Mouse (Mus musculus): ENCODE results near the gene Fdx1. TPM values are rescaled to one million over a fixed set of nuclear protein-coding genes. Genes with fewer than 3 reads are reported as not detected.

Gene Fdx1
- polyA plus RNA-seq, 2 experiments = 39.5 to 77.6 TPM

GRCm38 (mm10) chr9:51926629-51927028 lies 36.7 kb downstream of the Fdx1 start:
- Histone ChIP-seq H3K9ac (ENCODE audit: low read depth, low read length, severe bottlenecking) (no peak overlapping the region), H3K4me1 (ENCODE audit: control insufficient read depth, insufficient read depth, low read length) (peaks cover 26% of the 10 kb centered on the region), H3K4me2 (replicated peaks; ENCODE audit: low read depth, low read length, severe bottlenecking) (no peak overlapping the region), H3K9me3 (ENCODE audit: control insufficient read depth, low read length) (no peaks in the 10 kb centered on the region), H3K27me3 (ENCODE audit: control insufficient read depth, insufficient read depth, low read length) (no peaks in the 10 kb centered on the region), H3K36me3 (ENCODE audit: control insufficient read depth, insufficient read depth, low read length) (no peaks in the 10 kb centered on the region), H3K4me3 (replicated peaks; ENCODE audit: low read length) (no peak overlapping the region), H3K27ac (replicated peaks; ENCODE audit: low read depth, low read length) (no peak overlapping the region)
- 82% methylated on average over 8 of the region's 8 CpGs for WGBS
- ATAC-seq (ENCODE audit: low FRiP score, low read depth) = no peak
- DNase-seq (ENCODE audit: low spot score) = no peak
- no peak for TF ChIP-seq POLR2A (IDR thresholded peaks at IDR 0.05; ENCODE audit: borderline replicate concordance, extremely low read depth, insufficient read depth, insufficient read length)

DNA sequence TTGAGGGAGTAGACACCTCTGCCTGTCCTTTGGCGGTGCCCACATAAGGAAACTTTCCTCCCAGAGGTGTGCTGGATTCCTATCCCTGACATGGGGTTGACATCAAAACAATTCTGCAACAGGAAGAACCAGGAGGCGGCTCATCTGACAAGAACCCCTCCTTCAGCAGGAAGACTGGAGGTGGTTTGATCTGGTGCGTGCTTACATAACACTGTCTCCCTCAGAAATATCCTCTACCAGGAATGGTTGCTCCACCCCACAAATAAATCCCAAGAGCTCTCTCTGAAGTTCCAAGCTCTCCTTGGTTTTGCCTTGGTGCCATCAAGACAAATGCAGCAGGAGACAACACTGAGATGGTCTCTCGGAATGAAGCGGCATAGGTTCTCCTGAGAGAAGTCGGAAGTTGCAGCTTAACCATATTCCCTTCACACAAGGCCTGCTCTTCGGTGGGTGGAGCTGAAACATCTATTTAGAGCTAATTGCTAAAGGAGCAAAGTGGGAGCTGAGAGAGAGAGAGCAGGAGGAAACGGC lies 38.7 kb downstream of the Fdx1 start:
- TF ChIP-seq POLR2A (IDR thresholded peaks at IDR 0.05; ENCODE audit: borderline replicate concordance, extremely low read depth, insufficient read depth, insufficient read length) = no peak
- H3K4me3 ChIP-seq (replicated peaks; ENCODE audit: low read length) = no peak overlapping the region
- H3K4me2 ChIP-seq (replicated peaks; ENCODE audit: low read depth, low read length, severe bottlenecking) = no peak overlapping the region
- WGBS = 76% methylated on average over 8 of the region's 8 CpGs
- ATAC-seq (ENCODE audit: low FRiP score, low read depth) (no peak), DNase-seq (ENCODE audit: low spot score) (no peak)
- H3K36me3 ChIP-seq (ENCODE audit: control insufficient read depth, insufficient read depth, low read length) = no peaks in the 10 kb centered on the region
- H3K27me3 ChIP-seq (ENCODE audit: control insufficient read depth, insufficient read depth, low read length) = no peaks in the 10 kb centered on the region
- no peak overlapping the region for H3K27ac ChIP-seq (replicated peaks; ENCODE audit: low read depth, low read length)
- no peak overlapping the region for H3K9ac ChIP-seq (ENCODE audit: low read depth, low read length, severe bottlenecking)
- no peaks in the 10 kb centered on the region for H3K9me3 ChIP-seq (ENCODE audit: control insufficient read depth, low read length)
- H3K4me1 ChIP-seq (ENCODE audit: control insufficient read depth, insufficient read depth, low read length) = peaks cover 23% of the 10 kb centered on the region

- DNase-seq (ENCODE audit: low spot score) (no peak), ATAC-seq (ENCODE audit: low FRiP score, low read depth) (no peak)
- no peak for TF ChIP-seq POLR2A (IDR thresholded peaks at IDR 0.05; ENCODE audit: borderline replicate concordance, extremely low read depth, insufficient read depth, insufficient read length)
- Histone ChIP-seq H3K4me2 (replicated peaks; ENCODE audit: low read depth, low read length, severe bottlenecking) (no peak overlapping the region), H3K9ac (ENCODE audit: low read depth, low read length, severe bottlenecking) (no peak overlapping the region), H3K27ac (replicated peaks; ENCODE audit: low read depth, low read length) (no peak overlapping the region), H3K9me3 (ENCODE audit: control insufficient read depth, low read length) (no peaks in the 10 kb centered on the region), H3K4me3 (replicated peaks; ENCODE audit: low read length) (no peak overlapping the region), H3K36me3 (ENCODE audit: control insufficient read depth, insufficient read depth, low read length) (no peaks in the 10 kb centered on the region), H3K27me3 (ENCODE audit: control insufficient read depth, insufficient read depth, low read length) (no peaks in the 10 kb centered on the region), H3K4me1 (ENCODE audit: control insufficient read depth, insufficient read depth, low read length) (peaks cover 6% of the 10 kb centered on the region)
- WGBS = 93% methylated on average over 2 of the region's 2 CpGs
These were observed 40.6 kb downstream of the Fdx1 start for GRCm38 (mm10) chr9:51922756-51923155.

DNA sequence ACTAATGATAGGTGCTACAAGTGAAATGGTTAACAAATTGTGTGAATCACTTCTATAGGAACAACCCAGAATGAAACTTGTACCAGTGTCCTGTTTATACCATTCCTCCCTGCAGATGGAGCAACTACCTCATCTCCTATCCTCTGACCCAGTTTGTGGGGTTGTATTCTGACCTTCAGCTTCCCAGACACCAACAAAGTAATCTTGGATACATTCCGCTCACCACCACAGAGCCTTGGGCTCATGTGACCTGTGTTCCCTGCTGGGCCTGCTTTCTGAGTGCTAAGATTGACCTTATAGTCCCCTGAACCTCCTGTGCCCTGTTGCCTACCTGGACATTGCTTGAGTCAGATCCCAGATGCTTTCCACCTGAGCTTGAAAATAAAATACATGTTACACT lies 47.8 kb downstream of the Fdx1 start:
- H3K27ac ChIP-seq (replicated peaks; ENCODE audit: low read depth, low read length) = no peak overlapping the region
- DNase-seq (ENCODE audit: low spot score) (no peak), ATAC-seq (ENCODE audit: low FRiP score, low read depth) (no peak)
- H3K36me3 ChIP-seq (ENCODE audit: control insufficient read depth, insufficient read depth, low read length) = no peaks in the 10 kb centered on the region
- no peaks in the 10 kb centered on the region for H3K27me3 ChIP-seq (ENCODE audit: control insufficient read depth, insufficient read depth, low read length)
- 68% methylated on average over 1 of the region's 1 CpGs for whole genome bisulfite sequencing
- H3K4me1 ChIP-seq (ENCODE audit: control insufficient read depth, insufficient read depth, low read length) = no peaks in the 10 kb centered on the region
- no peak overlapping the region for H3K4me2 ChIP-seq (replicated peaks; ENCODE audit: low read depth, low read length, severe bottlenecking)
- no peak for TF ChIP-seq POLR2A (IDR thresholded peaks at IDR 0.05; ENCODE audit: borderline replicate concordance, extremely low read depth, insufficient read depth, insufficient read length)
- H3K9ac ChIP-seq (ENCODE audit: low read depth, low read length, severe bottlenecking) = no peak overlapping the region
- H3K9me3 ChIP-seq (ENCODE audit: control insufficient read depth, low read length) = no peaks in the 10 kb centered on the region
- H3K4me3 ChIP-seq (replicated peaks; ENCODE audit: low read length) = no peak overlapping the region

DNA sequence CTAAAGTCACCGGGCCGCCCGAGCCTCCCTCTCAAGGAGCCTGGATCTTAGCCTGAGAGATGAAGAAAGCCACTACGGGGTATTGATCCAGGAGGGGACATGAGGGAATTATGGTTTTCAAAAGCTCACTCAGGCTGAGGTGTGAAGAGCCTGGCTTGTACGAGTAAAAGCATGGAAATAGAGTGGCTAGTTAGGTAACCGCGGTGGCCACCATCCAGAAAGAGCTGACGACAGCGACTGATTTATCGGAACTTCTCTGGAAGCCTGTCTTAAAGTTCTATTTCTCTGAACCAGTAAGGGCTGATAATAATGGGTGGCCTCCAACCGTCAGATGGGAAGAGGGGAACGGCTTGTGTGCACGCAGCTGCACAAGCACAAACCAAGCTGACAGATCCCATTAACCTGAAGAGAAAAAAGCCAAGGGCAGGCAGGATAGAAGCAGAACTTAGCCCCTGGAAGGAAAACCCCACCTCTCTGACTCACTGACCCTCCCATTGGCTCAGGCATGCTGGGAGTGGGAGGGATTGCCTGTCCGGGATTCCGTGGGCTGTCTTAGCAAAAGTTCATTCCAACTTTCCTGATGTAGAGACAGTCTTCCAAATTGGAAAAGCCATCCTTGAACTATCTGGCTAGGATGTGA lies 48.8 kb downstream of the Fdx1 start:
- WGBS = 77% methylated on average over 15 of the region's 15 CpGs
- Histone ChIP-seq H3K36me3 (ENCODE audit: control insufficient read depth, insufficient read depth, low read length) (no peaks in the 10 kb centered on the region), H3K4me1 (ENCODE audit: control insufficient read depth, insufficient read depth, low read length) (no peaks in the 10 kb centered on the region), H3K9ac (ENCODE audit: low read depth, low read length, severe bottlenecking) (no peak overlapping the region), H3K4me3 (replicated peaks; ENCODE audit: low read length) (no peak overlapping the region), H3K4me2 (replicated peaks; ENCODE audit: low read depth, low read length, severe bottlenecking) (no peak overlapping the region), H3K27ac (replicated peaks; ENCODE audit: low read depth, low read length) (no peak overlapping the region), H3K9me3 (ENCODE audit: control insufficient read depth, low read length) (no peaks in the 10 kb centered on the region), H3K27me3 (ENCODE audit: control insufficient read depth, insufficient read depth, low read length) (no peaks in the 10 kb centered on the region)
- DNase-seq (ENCODE audit: low spot score) (no peak), ATAC-seq (ENCODE audit: low FRiP score, low read depth) (no peak)
- no peak for TF ChIP-seq POLR2A (IDR thresholded peaks at IDR 0.05; ENCODE audit: borderline replicate concordance, extremely low read depth, insufficient read depth, insufficient read length)

Data from limb, embryonic 14.5 days (tissue).